Mouse (Mus musculus): ENCODE data around the gene Srbd1. TPM values are rescaled to one million over a fixed set of nuclear protein-coding genes. Genes with fewer than 3 reads are reported as not detected.

Gene Srbd1
- polyA plus RNA-seq, 1 experiment from 2014 or later = 9.6 TPM

DNA sequence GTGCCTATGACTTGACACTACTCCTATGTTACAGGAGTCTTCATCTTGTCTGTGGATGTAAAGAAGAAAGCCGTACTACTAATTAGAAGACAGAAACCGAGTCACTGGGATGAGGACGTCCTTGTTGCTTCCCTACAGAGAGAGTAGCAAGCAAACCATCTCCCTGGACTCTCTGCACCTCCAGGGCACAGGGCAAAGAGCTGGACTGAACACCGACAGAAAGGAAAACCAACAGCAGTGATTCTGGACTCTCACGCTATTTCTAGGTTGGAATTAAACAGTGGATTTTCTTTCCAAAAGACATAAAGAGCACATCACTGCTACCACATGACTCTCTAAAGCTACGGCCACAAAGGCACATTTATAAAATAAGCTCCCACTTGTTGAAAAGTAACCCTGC is 110.3 kb downstream of the Srbd1 start:
- Histone ChIP-seq H3K9ac (ENCODE audit: low read length) (no peak overlapping the region), H3K36me3 (ENCODE audit: control insufficient read depth, insufficient read depth, low read length) (no peaks in the 10 kb centered on the region), H3K27ac (ENCODE audit: low read depth, low read length) (no peak overlapping the region), H3K4me3 (ENCODE audit: low read depth, low read length) (no peak overlapping the region), H3K27me3 (replicated peaks; ENCODE audit: control insufficient read depth, insufficient read depth, low read length) (no peaks in the 10 kb centered on the region), H3K4me2 (ENCODE audit: low read length) (no peak overlapping the region), H3K9me3 (replicated peaks; ENCODE audit: control insufficient read depth, low read length) (no peaks in the 10 kb centered on the region), H3K4me1 (ENCODE audit: control insufficient read depth, insufficient read depth, low read length) (0 out of 2 replicates have a peak, but pooled peaks cover 4% of the 10 kb centered on the region)
- no peak for DNase-seq (ENCODE audit: low spot score)
- WGBS = 85% methylated on average over 6 of the region's 6 CpGs
- ATAC-seq = no peak

DNA sequence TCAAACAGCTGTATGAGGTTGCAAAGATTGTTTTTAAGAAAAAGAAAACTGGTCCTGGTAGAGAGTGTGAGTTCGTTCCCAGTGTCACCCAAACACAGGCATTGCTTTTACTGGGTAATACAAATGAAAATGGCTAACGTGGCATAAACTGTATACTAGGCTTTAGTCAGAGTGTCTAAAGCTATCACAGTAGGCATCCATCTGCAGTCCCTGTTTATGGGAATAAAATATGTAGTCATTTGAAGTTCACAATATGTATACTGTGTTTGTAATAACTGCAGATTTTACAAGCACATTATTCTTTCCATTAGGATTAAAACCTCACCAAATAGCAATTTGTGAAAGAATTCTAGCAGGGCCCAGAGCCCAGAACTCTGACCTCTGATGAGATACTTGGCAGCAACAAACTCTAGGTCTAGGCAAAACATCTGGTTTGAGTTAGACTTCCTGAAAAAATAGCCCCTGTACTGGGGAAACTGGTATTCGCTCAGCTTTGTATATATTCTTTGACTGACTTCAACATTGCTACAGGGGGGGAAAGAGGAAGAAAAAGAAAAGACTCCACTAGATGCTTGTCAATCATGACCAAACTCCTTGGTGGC is 112.8 kb downstream of the Srbd1 start:
- no peaks in the 10 kb centered on the region for H3K9me3 ChIP-seq (replicated peaks; ENCODE audit: control insufficient read depth, low read length)
- H3K4me3 ChIP-seq (ENCODE audit: low read depth, low read length) = no peak overlapping the region
- no peak overlapping the region for H3K4me2 ChIP-seq (ENCODE audit: low read length)
- H3K36me3 ChIP-seq (ENCODE audit: control insufficient read depth, insufficient read depth, low read length) = no peaks in the 10 kb centered on the region
- no peak overlapping the region for H3K9ac ChIP-seq (ENCODE audit: low read length)
- H3K27ac ChIP-seq (ENCODE audit: low read depth, low read length) = no peak overlapping the region
- ATAC-seq (no peak), DNase-seq (ENCODE audit: low spot score) (no peak)
- 84% methylated on average over 3 of the region's 3 CpGs for whole genome bisulfite sequencing
- no peaks in the 10 kb centered on the region for H3K4me1 ChIP-seq (ENCODE audit: control insufficient read depth, insufficient read depth, low read length)
- H3K27me3 ChIP-seq (replicated peaks; ENCODE audit: control insufficient read depth, insufficient read depth, low read length) = no peaks in the 10 kb centered on the region

DNA sequence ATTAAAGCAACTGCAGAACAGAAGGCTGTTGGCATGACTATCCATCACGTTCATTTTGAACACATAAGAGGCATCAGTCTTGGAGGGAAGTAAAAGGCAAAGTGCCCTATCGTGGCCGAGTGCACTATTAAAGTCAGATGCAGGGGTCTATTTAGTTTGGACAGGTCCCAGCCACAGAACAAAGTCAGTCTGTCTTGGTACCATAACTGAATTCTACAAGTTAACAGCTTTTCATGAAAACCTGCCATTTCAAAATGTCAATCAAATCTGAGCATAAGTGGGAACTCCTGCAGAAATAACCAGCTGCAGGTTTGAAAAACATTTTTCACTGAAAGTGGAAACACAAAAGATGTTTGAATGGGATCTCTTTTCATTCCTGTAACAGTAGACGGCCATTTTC is 115.0 kb downstream of the Srbd1 start:
- H3K4me1 ChIP-seq (ENCODE audit: control insufficient read depth, insufficient read depth, low read length) = no peaks in the 10 kb centered on the region
- DNase-seq (ENCODE audit: low spot score) (peak; percentile 52), ATAC-seq (0 out of 2 replicates have a peak, but pooled peaks have one; percentile 32)
- H3K4me3 ChIP-seq (ENCODE audit: low read depth, low read length) = no peak overlapping the region
- no peaks in the 10 kb centered on the region for H3K27me3 ChIP-seq (replicated peaks; ENCODE audit: control insufficient read depth, insufficient read depth, low read length)
- H3K27ac ChIP-seq (ENCODE audit: low read depth, low read length) = no peak overlapping the region
- H3K9ac ChIP-seq (ENCODE audit: low read length) = no peak overlapping the region
- 56% methylated on average over 4 of the region's 4 CpGs for WGBS
- H3K4me2 ChIP-seq (ENCODE audit: low read length) = no peak overlapping the region
- no peaks in the 10 kb centered on the region for H3K9me3 ChIP-seq (replicated peaks; ENCODE audit: control insufficient read depth, low read length)
- no peaks in the 10 kb centered on the region for H3K36me3 ChIP-seq (ENCODE audit: control insufficient read depth, insufficient read depth, low read length)

DNA sequence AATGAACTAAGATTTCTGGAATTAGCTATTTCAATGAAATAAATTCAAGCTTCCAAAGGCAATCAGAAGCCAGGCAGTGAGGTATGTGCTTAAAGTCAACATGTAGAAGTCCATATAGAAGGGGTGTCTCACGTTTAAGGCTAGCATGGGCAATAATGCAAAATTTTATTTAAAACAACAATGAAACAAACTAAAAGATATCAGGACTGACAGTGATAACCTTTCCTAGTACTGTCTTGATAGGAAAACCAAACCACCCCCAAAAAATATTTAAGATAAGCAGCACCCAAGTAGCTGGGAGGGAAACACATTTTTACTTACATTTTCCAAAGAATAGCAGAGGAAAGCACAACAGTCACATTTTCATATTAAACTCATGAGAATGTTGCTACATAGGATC is 115.8 kb downstream of the Srbd1 start:
- Histone ChIP-seq H3K4me1 (ENCODE audit: control insufficient read depth, insufficient read depth, low read length) (no peaks in the 10 kb centered on the region), H3K27ac (ENCODE audit: low read depth, low read length) (no peak overlapping the region), H3K4me3 (ENCODE audit: low read depth, low read length) (no peak overlapping the region), H3K36me3 (ENCODE audit: control insufficient read depth, insufficient read depth, low read length) (no peaks in the 10 kb centered on the region), H3K27me3 (replicated peaks; ENCODE audit: control insufficient read depth, insufficient read depth, low read length) (no peaks in the 10 kb centered on the region), H3K4me2 (ENCODE audit: low read length) (no peak overlapping the region), H3K9ac (ENCODE audit: low read length) (no peak overlapping the region), H3K9me3 (replicated peaks; ENCODE audit: control insufficient read depth, low read length) (no peaks in the 10 kb centered on the region)
- no peak for ATAC-seq
- 86% methylated on average over 1 of the region's 1 CpGs for WGBS
- no peak for DNase-seq (ENCODE audit: low spot score)

DNA sequence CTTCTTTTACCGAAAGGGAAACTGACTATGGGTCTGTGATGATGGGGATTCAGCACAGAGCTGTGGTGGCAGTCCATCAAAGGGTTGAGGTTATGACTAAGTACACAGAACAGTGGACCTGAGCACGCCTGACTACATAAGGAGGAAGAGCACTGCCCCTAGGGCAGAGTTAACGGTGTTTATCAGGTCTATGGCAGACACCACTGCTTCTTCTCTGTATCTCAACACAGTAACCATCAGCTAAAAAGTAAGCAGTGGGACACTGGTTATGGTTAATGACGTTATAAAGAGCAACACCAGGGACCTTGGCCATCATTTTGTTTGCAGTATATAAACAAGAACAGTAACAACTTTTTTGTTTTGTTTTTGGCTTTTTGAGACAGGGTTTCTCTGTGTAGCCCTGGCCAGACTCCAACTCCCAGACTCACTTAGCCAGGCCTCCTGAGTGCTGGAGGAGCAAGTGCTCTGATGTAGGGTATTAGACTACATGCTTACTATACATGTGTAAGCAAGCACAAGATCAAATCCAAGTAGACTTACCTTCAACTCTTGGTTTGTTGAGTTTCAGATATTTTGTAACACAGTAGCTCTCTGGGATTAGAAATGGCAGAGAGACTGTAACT is 117.3 kb downstream of the Srbd1 start:
- no peak for DNase-seq (ENCODE audit: low spot score)

DNA sequence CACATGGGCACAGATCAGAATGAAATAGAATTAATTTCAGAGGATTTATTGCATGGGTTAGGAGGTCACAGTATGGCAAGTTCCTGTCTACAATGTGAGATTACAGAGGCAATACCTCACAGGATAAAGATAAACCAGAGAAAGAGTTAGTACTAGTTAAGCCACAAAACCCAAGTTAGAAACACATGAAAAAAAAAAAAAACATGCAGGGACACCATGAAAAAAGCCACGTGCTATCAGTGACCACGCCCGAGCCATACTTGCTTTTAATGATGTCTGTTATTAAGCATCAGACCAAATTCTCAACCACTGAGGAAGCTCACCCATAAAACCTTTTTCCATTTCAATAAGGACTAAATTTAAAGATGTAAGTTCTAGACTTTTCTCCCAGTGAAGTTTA is 120.4 kb downstream of the Srbd1 start:
- Histone ChIP-seq H3K4me3 (ENCODE audit: low read depth, low read length) (no peak overlapping the region), H3K9ac (ENCODE audit: low read length) (no peak overlapping the region), H3K27ac (ENCODE audit: low read depth, low read length) (no peak overlapping the region), H3K4me2 (ENCODE audit: low read length) (no peak overlapping the region), H3K36me3 (ENCODE audit: control insufficient read depth, insufficient read depth, low read length) (no peaks in the 10 kb centered on the region), H3K9me3 (replicated peaks; ENCODE audit: control insufficient read depth, low read length) (no peaks in the 10 kb centered on the region), H3K27me3 (replicated peaks; ENCODE audit: control insufficient read depth, insufficient read depth, low read length) (no peaks in the 10 kb centered on the region), H3K4me1 (ENCODE audit: control insufficient read depth, insufficient read depth, low read length) (no peaks in the 10 kb centered on the region)
- DNase-seq (ENCODE audit: low spot score) = no peak
- WGBS = 94% methylated on average over 3 of the region's 3 CpGs
- ATAC-seq = no peak

More for the DNA sequence above, 117.3 kb downstream of the Srbd1 start:
- H3K9me3 ChIP-seq (replicated peaks; ENCODE audit: control insufficient read depth, low read length) = no peaks in the 10 kb centered on the region
- ATAC-seq = no peak
- 87% methylated on average over 4 of the region's 4 CpGs for WGBS
- no peaks in the 10 kb centered on the region for H3K4me1 ChIP-seq (ENCODE audit: control insufficient read depth, insufficient read depth, low read length)
- no peak overlapping the region for H3K27ac ChIP-seq (ENCODE audit: low read depth, low read length)
- no peaks in the 10 kb centered on the region for H3K36me3 ChIP-seq (ENCODE audit: control insufficient read depth, insufficient read depth, low read length)
- no peak overlapping the region for H3K9ac ChIP-seq (ENCODE audit: low read length)
- no peak overlapping the region for H3K4me3 ChIP-seq (ENCODE audit: low read depth, low read length)
- H3K4me2 ChIP-seq (ENCODE audit: low read length) = no peak overlapping the region
- H3K27me3 ChIP-seq (replicated peaks; ENCODE audit: control insufficient read depth, insufficient read depth, low read length) = no peaks in the 10 kb centered on the region

DNA sequence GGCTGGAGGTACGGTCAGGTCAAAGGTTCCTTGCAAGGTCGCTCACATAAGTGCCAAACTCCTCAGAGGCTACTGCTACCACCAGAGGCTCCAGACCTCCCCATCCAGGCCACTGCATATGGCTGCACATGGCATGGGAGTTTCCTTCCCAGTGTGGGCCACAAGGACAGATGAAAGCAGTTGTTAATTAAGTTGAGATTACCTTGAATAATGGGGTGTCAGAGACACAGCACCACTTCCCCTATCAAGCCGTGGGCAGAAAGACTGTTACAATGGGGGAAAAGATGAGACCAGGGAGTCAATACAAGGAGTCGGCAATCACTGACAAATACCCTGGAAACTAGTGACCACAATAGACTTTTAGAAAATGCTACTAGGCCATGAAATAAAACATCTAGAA is 122.6 kb downstream of the Srbd1 start:
- Histone ChIP-seq H3K27me3 (replicated peaks; ENCODE audit: control insufficient read depth, insufficient read depth, low read length) (no peaks in the 10 kb centered on the region), H3K9me3 (replicated peaks; ENCODE audit: control insufficient read depth, low read length) (no peaks in the 10 kb centered on the region; the same call in 1 of the 2 replicates), H3K4me3 (ENCODE audit: low read depth, low read length) (no peak overlapping the region), H3K27ac (ENCODE audit: low read depth, low read length) (no peak overlapping the region), H3K4me1 (ENCODE audit: control insufficient read depth, insufficient read depth, low read length) (no peaks in the 10 kb centered on the region), H3K36me3 (ENCODE audit: control insufficient read depth, insufficient read depth, low read length) (no peaks in the 10 kb centered on the region), H3K9ac (ENCODE audit: low read length) (no peak overlapping the region), H3K4me2 (ENCODE audit: low read length) (no peak overlapping the region)
- no peak for ATAC-seq
- DNase-seq (ENCODE audit: low spot score) = no peak
- 67% methylated on average over 4 of the region's 4 CpGs for WGBS

DNA sequence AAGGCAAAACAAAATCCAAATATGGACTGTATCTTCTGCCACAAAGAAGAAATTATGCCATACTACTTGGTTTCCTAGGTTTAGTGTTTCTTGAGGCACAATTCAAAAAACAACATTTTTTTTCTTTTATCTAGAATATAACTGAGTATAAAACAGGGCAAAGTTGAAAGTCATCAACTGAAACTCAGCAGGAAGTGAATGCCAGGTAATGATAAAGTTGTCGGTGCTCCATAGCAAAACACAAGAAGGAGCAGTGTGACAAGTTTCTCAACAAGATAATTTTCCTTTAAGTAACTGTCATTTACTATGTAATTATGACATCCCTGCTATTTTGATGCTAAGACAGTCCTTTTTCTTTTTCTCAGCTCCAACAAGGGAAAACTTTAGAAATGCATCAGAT is 123.2 kb downstream of the Srbd1 start:
- DNase-seq (ENCODE audit: low spot score) = no peak
- 89% methylated on average over 1 of the region's 1 CpGs for WGBS

DNA sequence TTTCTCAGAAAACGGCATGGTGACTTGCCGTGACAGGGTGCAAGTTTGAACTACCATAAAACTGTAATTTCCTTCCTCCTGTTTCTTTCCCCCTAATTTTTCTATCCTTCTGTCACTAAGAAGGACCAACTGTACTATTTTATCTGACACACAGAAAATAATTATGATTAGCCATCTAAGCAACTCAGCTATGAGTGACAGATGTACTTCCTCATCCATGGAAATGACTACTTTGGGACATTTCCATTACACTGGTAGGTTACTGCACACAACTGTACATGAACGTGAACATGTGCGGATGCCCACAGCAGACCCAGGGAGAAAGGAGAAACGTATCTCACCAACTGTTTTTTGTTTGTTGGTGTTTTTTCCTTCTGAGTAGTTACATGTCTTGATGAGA is 123.7 kb downstream of the Srbd1 start:
- no peaks in the 10 kb centered on the region for H3K4me1 ChIP-seq (ENCODE audit: control insufficient read depth, insufficient read depth, low read length)
- H3K4me3 ChIP-seq (ENCODE audit: low read depth, low read length) = no peak overlapping the region
- no peak overlapping the region for H3K4me2 ChIP-seq (ENCODE audit: low read length)
- no peak overlapping the region for H3K27ac ChIP-seq (ENCODE audit: low read depth, low read length)
- 93% methylated on average over 5 of the region's 5 CpGs for WGBS
- no peaks in the 10 kb centered on the region for H3K27me3 ChIP-seq (replicated peaks; ENCODE audit: control insufficient read depth, insufficient read depth, low read length)
- H3K9ac ChIP-seq (ENCODE audit: low read length) = no peak overlapping the region
- no peaks in the 10 kb centered on the region for H3K36me3 ChIP-seq (ENCODE audit: control insufficient read depth, insufficient read depth, low read length)
- DNase-seq (ENCODE audit: low spot score) (no peak), ATAC-seq (no peak)
- H3K9me3 ChIP-seq (replicated peaks; ENCODE audit: control insufficient read depth, low read length) = no peaks in the 10 kb centered on the region; the same call in 1 of the 2 replicates

More for the DNA sequence above, 123.2 kb downstream of the Srbd1 start:
- no peak overlapping the region for H3K4me3 ChIP-seq (ENCODE audit: low read depth, low read length)
- H3K4me2 ChIP-seq (ENCODE audit: low read length) = no peak overlapping the region
- H3K27ac ChIP-seq (ENCODE audit: low read depth, low read length) = no peak overlapping the region
- H3K9ac ChIP-seq (ENCODE audit: low read length) = no peak overlapping the region
- H3K27me3 ChIP-seq (replicated peaks; ENCODE audit: control insufficient read depth, insufficient read depth, low read length) = no peaks in the 10 kb centered on the region
- H3K9me3 ChIP-seq (replicated peaks; ENCODE audit: control insufficient read depth, low read length) = no peaks in the 10 kb centered on the region; the same call in 1 of the 2 replicates
- no peaks in the 10 kb centered on the region for H3K4me1 ChIP-seq (ENCODE audit: control insufficient read depth, insufficient read depth, low read length)
- no peak for ATAC-seq
- H3K36me3 ChIP-seq (ENCODE audit: control insufficient read depth, insufficient read depth, low read length) = no peaks in the 10 kb centered on the region
